Mouse (Mus musculus): ENCODE results near the gene Hydin.
"Not testable (repeated sequence)": the region's sequence is repeated elsewhere in the genome, so short reads cannot be mapped to it uniquely, and the experiment has no call there.

Gene Hydin

GRCm38 (mm10) chr8:110457424-110457823 is 190.6 kb downstream of the Hydin start:
- DNase-seq, result no peak

- DNase-seq, result no peak
Measured at GRCm38 (mm10) chr8:110462627-110463208, 195.9 kb downstream of the Hydin start.

GRCm38 (mm10) chr8:110463773-110464460 is 197.1 kb downstream of the Hydin start:
- DNase-seq, result no peak

- no peak for DNase-seq
Measured at GRCm38 (mm10) chr8:110465606-110466005, 198.8 kb downstream of the Hydin start.

- no peak for DNase-seq
Measured at GRCm38 (mm10) chr8:110477256-110477655, 210.5 kb downstream of the Hydin start.

GRCm38 (mm10) chr8:110478576-110478975 is 211.8 kb downstream of the Hydin start:
- DNase-seq, result no peak

GRCm38 (mm10) chr8:110479401-110479800 is 212.6 kb downstream of the Hydin start:
- no peak for DNase-seq

GRCm38 (mm10) chr8:110482275-110482674 is 215.5 kb downstream of the Hydin start:
- DNase-seq, result no peak

- DNase-seq, result no peak
Measured at GRCm38 (mm10) chr8:110485234-110485633, 218.5 kb downstream of the Hydin start.

GRCm38 (mm10) chr8:110486020-110486419 is 219.2 kb downstream of the Hydin start:
- no peak for DNase-seq

- no peak for DNase-seq
Measured at GRCm38 (mm10) chr8:110487644-110488043, 220.9 kb downstream of the Hydin start.

- no peak for DNase-seq
Measured at GRCm38 (mm10) chr8:110489344-110489743, 222.6 kb downstream of the Hydin start.

GRCm38 (mm10) chr8:110491118-110491517 is 224.3 kb downstream of the Hydin start:
- DNase-seq, result no peak

GRCm38 (mm10) chr8:110496286-110496685 is 229.5 kb downstream of the Hydin start:
- DNase-seq, result no peak

GRCm38 (mm10) chr8:110500253-110500652 is 233.5 kb downstream of the Hydin start:
- no peak for DNase-seq

- no peak for DNase-seq
Measured at GRCm38 (mm10) chr8:110500661-110501060, 233.9 kb downstream of the Hydin start.

- no peak for DNase-seq
Measured at GRCm38 (mm10) chr8:110501330-110501729, 234.6 kb downstream of the Hydin start.

GRCm38 (mm10) chr8:110502880-110503279 is 236.1 kb downstream of the Hydin start:
- DNase-seq, result no peak

- no peak for DNase-seq
Measured at GRCm38 (mm10) chr8:110508766-110509165, 242.0 kb downstream of the Hydin start.

GRCm38 (mm10) chr8:110519790-110520189 is 253.0 kb downstream of the Hydin start:
- DNase-seq, result no peak

- DNase-seq, result no peak
Measured at GRCm38 (mm10) chr8:110521851-110522250, 255.1 kb downstream of the Hydin start.

GRCm38 (mm10) chr8:110522495-110522894 is 255.7 kb downstream of the Hydin start:
- DNase-seq, result not testable (repeated sequence)

GRCm38 (mm10) chr8:110522985-110523384 is 256.2 kb downstream of the Hydin start:
- no peak for DNase-seq

GRCm38 (mm10) chr8:110525229-110525628 is 258.5 kb downstream of the Hydin start:
- no peak for DNase-seq

Measured in layer of hippocampus, adult 9-11 months (tissue).